Mouse (Mus musculus) frontal cortex, adult 2 months (tissue): ENCODE results near the gene Alpl. TPM values are rescaled to one million over a fixed set of nuclear protein-coding genes. Genes with fewer than 3 reads are reported as not detected.

Source experiments
- DNase-seq, 2 experiments: peaks; one replicate each; pipeline ENCODE4 v3.0.0; 2022; ENCODE audit warnings: low spot score in 1 of 2; ENCODE audit errors: extremely low spot score in 1 of 2
- polyA plus RNA-seq: library from polyadenylated mRNA; depleted of rRNA; stranded (reverse); fragments of >200 nt; gene quantifications from 2 replicates; pipeline ENCODE4 v1.2.3, GENCODE M21; 2012

The Alpl gene
- polyA plus RNA-seq, 1 experiment = 13.5 TPM

GRCm38 (mm10) chr4:137723527-137723926, 72.7 kb downstream of the Alpl start:
- peak in 1 of 2 experiments; percentile 53 for DNase-seq

- DNase-seq = peak; percentile 72 to 92
These were observed 73.3 kb downstream of the Alpl start for GRCm38 (mm10) chr4:137722692-137723427.

GRCm38 (mm10) chr4:137722230-137722629, 74.0 kb downstream of the Alpl start:
- no peak for DNase-seq

DNA sequence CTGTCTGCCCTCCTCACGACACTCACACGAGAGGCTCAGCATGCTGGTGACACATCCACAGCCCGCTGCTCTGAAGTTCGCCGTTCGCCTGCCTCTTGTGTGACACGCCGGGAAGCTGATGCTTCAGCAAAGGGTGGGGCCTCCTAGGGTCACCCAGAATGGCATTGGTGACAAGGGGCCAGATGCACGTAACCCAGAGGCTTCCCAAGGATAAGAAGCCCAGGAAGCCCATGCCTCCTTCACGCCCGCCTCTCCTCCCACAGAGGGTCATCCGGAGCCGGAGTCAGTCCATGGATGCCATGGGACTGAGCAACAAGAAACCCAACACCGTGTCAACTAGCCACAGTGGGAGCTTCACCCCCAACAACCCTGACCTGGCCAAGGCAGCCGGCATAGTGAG, 74.6 kb downstream of the Alpl start:
- no peak for DNase-seq

DNA sequence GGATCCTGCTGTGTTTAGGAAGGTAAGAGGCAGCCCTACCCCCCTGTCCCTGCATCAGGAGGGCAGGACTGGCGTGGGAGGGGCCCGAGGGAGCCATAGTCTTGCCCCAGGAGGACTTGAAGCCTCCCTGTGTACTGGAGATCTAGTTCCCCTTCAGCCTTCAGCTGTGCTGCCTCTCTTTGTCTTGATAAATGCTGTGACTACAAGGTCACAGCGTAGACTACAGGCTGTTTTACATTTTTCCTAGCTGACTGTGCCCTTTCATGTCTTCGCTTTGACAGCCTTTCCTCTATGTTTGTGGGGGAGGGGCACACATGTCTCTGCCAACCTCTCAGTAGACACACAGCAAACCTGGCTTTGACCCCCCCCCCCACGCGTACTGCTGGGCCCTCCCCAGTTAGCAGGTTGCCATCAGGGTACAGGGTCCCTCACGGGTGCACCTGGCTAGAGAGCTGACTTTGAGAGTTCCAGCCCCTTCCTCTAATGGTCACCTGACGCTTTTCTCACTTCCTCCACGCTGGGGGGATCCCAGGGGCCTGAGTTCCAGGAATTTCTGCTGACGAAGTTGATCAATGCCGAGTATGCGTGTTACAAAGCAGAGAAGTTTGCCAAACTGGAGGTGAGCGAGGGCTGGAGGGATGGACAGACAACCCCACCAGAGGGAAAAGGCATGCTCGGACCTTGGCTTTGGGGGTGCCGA, 76.7 kb downstream of the Alpl start:
- DNase-seq = no peak

DNA sequence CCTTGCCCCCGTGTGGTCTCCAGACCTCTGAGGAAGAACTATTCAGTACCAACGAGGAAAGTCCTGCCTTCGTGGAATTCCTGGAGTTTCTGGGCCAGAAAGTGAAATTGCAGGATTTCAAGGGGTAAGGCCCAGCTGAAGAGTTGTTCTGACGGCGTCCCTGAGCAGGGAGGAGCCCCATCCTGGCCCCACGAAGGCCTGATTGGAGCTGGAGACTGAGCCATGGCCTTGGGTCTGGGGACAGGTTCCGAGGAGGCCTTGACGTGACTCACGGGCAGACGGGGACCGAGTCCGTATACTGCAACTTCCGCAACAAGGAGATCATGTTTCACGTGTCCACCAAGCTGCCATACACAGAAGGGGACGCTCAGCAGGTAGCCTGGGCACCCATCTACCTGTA, 78.5 kb downstream of the Alpl start:
- no peak for DNase-seq

- no peak for DNase-seq
These were observed 79.2 kb downstream of the Alpl start for GRCm38 (mm10) chr4:137717005-137717404.

DNA sequence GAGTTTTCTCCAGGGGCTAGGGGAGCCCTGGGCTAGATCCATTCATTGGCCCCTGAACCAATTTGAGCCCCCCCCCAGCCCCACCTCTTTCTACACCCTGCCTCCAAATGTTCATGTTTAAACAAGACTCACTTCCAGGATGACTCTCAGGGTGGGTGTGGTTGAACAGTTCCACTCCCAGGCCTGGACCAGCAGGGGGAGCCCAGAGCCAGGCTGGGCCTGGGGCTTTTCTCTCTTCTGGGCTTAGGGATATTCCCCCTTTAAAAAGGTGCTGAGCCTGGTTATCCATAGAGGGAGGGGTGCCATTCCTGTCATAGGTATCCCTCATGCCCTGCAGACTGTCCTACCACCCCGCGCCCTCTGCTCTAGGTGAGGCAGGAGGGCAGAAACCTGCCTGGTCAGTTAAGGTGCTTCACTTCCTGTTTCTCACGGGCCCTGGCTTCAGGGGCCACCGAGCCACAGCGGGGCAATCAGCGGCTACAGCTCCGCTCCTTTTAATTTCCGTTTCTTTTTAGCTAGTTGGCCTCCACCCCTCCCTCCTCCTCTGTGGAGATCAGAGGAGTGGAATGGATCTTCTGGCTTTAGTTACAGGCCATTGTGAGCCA, 82.1 kb downstream of the Alpl start:
- DNase-seq = no peak

DNA sequence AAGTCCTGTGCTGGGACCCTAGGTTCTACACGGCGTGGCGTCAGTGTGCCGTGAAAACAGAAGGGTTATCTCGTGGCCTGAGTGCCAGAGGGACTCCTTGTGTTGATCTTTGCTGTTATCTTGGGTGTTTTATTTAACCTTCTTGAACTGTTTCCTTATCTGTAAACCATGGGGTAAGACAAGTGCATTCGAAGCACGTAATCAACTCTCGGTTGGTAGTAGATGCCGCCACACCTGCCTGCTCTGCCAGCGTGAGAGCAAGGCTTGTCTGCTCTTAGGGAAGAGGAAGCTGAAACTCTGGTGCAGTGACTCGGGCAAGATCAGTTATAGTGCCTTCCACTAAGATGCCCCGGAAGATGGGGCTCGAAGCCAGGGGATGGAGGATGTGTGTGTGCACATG, 83.2 kb downstream of the Alpl start:
- no peak for DNase-seq

DNA sequence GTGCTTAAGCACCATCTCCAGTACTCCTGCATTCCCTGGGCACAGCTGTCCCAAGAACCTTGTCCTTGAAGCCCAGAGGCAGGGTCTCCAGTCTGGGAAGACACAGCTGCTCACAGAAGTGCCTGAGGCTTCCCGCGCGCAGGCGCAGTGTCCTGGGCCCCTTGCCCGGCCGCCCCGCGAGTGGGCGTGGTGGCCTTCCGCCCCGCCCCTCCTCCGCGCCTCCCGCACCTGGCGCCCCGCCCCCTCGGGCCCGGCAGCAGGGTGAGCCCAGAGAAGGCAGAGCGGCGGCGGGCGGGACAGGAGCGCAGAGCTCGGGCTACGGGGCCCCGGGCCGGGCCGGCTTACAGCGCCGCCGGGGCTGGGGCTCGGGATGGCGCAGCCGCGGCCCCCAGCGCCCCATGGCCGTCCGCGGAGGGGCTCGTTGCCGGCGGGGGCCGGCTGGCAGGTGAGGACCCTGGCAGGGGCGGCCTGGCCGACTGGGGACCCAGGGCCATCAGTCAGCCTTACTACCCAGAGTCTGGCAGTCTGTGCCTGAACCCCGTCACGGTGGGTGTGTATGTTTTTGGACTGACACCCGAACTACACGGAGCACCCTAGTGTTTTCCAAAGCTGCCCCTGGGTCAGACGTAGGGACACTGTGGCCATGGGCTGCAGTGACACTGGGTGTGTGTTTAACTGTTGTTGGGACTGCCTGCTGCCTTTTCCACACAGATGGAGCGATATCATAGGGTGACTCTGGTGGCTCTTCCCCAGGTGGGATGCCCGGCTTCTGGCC, 88.8 kb downstream of the Alpl start:
- peak in 1 of 2 experiments; percentile 66 for DNase-seq

GRCm38 (mm10) chr4:137706510-137706909, 89.7 kb downstream of the Alpl start:
- DNase-seq = no peak

GRCm38 (mm10) chr4:137705379-137705778, 90.8 kb downstream of the Alpl start:
- peak in 1 of 2 experiments; percentile 59 for DNase-seq

DNA sequence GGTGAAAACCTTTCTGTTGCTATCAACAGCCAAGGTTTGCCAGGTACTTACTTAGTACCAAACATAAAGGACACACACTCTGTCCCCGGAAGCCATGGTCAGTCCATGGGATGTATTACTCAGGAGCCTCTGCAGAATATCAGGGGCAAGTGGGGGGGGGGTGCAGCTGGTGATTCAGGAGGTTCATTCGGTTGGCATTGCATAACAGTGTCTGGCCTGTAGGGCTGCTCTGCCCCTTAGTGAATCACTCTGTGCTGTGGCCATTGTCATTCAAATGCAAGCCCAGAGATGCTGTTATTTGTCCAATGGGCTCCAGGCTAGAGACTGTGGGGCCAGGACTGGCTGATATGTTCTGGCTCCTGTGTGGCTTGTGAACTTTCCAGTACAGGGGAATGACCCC, 91.6 kb downstream of the Alpl start:
- DNase-seq = no peak

DNA sequence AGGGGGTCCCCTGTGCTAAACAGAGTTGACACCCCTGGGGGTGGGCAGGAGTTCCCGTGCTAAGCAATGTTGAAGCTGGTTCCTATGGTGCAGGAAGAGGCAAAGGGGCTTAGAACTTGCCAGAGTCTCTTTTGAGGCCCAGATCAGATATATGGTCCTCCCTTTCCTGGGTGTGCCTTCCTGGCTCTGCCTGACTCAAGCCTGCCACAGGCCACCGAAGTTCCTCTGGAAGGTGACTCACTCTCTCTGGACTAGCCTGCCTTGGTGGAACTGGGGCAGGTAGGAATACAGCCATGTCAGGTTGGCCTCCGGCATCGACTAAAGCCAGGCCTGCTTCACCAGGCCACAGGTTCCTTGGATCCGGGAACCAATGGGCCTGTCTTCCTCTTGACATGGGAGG, 93.1 kb downstream of the Alpl start:
- no peak for DNase-seq

DNA sequence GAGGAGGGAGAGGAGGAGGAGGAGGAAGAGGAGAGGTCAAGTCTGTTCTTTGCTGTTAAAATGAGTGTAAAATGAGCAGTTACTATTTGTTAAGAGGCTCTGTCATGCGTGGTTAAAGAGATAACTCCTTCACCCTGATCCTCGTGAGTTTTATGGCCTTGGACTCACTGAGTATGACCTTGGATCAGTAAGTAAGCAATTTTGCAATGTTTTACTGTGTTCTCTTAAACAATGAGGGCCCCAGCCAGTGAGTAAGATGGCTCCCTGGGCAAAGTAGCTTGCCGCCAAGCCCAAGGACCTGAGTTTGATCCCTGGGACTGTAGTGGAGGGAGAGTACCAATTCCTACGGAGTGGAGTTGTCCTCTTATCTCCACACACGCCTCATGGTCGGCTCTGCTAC, 95.2 kb downstream of the Alpl start:
- DNase-seq = no peak

DNA sequence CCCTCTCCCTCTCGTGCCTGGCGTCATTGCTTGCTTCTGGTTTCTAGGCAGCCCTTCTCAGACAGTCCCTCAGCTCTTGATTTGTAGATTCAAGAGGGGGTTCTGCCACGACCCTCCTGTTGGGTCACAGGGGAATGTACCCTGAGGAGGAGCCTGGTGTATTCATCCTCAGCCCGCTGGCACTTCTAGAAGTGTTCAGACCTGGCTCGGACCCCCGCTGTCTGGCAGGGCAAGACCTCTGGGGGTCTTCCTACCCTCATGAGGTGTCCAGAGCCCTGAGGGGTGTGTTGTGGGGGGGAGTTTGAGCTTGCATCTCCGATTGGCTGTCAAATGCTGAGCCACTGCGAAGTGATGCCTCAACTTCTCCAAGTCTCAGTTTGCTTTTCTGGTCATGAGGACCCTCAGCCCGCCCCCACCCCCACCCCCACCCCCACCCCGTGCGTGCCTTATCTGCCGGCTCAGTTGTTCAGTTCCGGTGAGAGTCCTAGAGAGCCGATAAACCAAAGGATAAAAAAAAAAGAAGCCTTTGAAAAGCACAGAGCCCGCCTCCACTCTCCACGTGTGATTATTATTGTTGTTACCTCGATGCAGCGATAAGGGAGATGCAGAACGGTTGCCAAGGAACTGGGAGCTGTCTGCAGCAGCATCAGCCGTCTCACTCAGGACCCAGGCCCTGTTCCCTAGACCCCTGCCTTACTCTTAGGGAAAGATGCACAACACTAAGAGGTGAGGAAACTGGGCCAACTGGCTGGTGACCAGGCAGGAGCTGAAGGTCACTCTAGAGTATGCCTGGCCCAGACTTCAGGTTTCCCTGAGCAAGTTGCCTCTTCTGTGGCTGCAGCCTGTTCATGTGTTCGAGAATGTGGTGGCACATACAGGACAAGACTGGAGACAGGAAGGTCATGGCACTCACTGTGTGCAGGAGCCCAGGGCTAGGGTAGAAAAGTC, 96.6 kb downstream of the Alpl start:
- DNase-seq = no peak

DNA sequence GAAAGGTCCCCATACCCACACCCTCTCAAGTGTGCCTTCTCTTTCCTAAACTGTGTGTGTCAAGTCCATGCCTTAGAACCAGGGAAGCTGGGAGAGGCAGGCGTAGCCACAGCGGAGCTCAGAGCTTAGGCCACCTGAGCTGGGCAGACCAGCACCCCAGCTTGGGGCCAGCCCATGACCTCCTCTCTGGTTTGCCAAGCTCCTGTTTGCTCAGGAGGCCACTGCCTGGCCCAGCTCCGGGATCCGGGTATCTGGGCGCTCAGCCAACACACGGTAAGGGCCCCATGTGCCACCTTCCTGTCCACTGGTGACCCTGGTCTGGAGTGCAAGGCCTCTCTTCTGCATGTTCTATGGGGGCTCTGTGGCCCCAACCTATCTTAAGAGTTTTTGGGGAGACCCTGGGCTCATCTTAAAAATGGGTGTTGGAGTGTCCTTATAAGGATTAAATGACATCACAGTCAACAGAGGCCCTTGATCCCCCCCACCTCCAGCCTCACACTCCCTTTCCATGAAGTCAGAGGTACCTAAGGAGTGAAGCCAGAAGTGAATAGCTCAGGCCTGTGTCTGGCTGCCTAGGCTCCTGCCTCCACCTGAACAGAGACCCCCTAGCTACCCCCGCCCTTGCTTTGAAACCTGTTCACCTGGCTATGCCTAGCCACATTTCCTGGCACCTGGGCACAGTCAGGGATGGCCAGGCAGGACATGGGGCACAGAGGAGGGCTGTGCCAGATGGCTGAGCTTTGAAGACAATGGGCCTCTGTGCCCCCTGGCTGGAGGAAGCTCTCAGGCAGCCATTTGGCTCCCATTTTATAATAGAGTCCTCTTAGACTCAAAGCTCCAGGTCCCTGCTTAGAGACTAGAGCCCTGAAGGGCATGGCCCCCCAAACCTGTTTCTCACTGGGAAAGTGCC, 97.9 kb downstream of the Alpl start:
- no peak for DNase-seq

GRCm38 (mm10) chr4:137697156-137697885, 98.9 kb downstream of the Alpl start:
- no peak for DNase-seq
